Mouse (Mus musculus): ENCODE results near the gene Zfyve16.

DNA sequence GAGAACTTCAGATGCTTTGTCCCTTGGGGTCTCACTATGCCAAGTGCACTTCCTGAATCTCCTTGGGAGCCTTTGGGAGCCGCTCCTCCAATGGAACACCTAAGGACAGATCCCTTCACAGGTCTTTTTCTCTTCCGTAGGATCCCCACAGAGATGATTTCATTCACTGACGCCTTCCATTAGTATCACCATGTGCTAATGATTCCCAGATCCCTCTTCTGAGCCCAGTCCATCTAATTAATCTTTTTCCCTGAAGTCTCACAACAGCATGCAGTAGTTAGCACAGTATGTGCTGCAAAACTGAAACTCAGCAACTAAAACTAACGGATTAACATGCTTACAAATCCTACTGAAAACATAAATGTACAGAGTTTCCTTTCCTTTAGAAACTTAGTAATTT, 8.5 kb upstream of the Zfyve16 start:
- TF ChIP-seq CHD1 (IDR thresholded peaks at IDR 0.05; ENCODE audit: low read depth, low read length): no peak
- TF ChIP-seq NELFE (IDR thresholded peaks at IDR 0.05; ENCODE audit: low read depth, low read length): no peak
- no peak for TF ChIP-seq MXI1 (IDR thresholded peaks at IDR 0.05; ENCODE audit: low read depth, low read length)
- TF ChIP-seq USF1 (IDR thresholded peaks at IDR 0.05; ENCODE audit: low read depth, low read length): no peak
- no peak for TF ChIP-seq CTCF (IDR thresholded peaks at IDR 0.05 in 2 of 3, conservative IDR thresholded peaks at IDR 0.05 in 1 of 3; ENCODE audit: control insufficient read depth in 1 of 3, insufficient read depth in 1 of 3, low read depth in 2 of 3, low read length in 3 of 3, poor library complexity in 1 of 3, severe bottlenecking in 1 of 3)

All from MEL (cell line).